Mouse (Mus musculus) embryonic facial prominence, embryonic 14.5 days (tissue): ENCODE data around the gene Gm3238. TPM values are rescaled to one million over a fixed set of nuclear protein-coding genes. Genes with fewer than 3 reads are reported as not detected.
"Not testable (repeated sequence)": the region's sequence is repeated elsewhere in the genome, so short reads cannot be mapped to it uniquely, and the experiment has no call there.

Experiments used
- ATAC-seq: fragments of 200-750 bp; cut with Nextera tagmentation; 2 replicates; pipeline ENCODE4 v1.8.0; 2017; ENCODE audit warnings: low read depth, moderate number of reproducible peaks, moderate TSS enrichment
- DNase-seq: peaks from one replicate; pipeline ENCODE4 v3.0.0-alpha.2; 2015; ENCODE audit warnings: low spot score
- H3K27ac ChIP-seq: fragments of 300-500 bp; sonication (generic); replicated peaks from 2 replicates; pipeline ENCODE4 v1.5.1; 2014; ENCODE audit warnings: low read depth, mild to moderate bottlenecking, low read length, moderate library complexity
- H3K27me3 ChIP-seq: fragments of 300-500 bp; sonication (generic); replicated peaks from 2 replicates; pipeline ENCODE4 v1.6.1; 2014; ENCODE audit warnings: low read length; ENCODE audit not compliant: control insufficient read depth, insufficient read depth
- H3K36me3 ChIP-seq: fragments of 300-500 bp; sonication (generic); 2 replicates; pipeline ENCODE4 v1.6.1; 2014; ENCODE audit warnings: low read length, mixed read lengths; ENCODE audit not compliant: control insufficient read depth, insufficient read depth
- H3K4me1 ChIP-seq: fragments of 300-500 bp; sonication (generic); 2 replicates; pipeline ENCODE4 v1.6.1; 2014; ENCODE audit warnings: antibody characterized with exemption, low read length; ENCODE audit not compliant: control insufficient read depth, insufficient read depth
- H3K4me2 ChIP-seq: fragments of 300-500 bp; sonication (generic); 2 replicates; pipeline ENCODE4 v1.6.1; 2014; ENCODE audit warnings: low read depth, mild to moderate bottlenecking, low read length, moderate library complexity, mixed read lengths
- H3K4me3 ChIP-seq: fragments of 300-500 bp; sonication (generic); 2 replicates; pipeline ENCODE4 v1.5.1; 2014; ENCODE audit warnings: low read depth, mild to moderate bottlenecking, low read length
- H3K9ac ChIP-seq: fragments of 300-500 bp; sonication (generic); 2 replicates; pipeline ENCODE4 v1.6.1; 2014; ENCODE audit warnings: low read depth, mild to moderate bottlenecking, low read length, moderate library complexity, mixed read lengths
- H3K9me3 ChIP-seq: fragments of 300-500 bp; sonication (generic); 2 replicates; pipeline ENCODE4 v1.6.1; 2016; ENCODE audit warnings: low read length; ENCODE audit not compliant: control insufficient read depth
- WGBS: fragments of 180-500 bp; shearing (Covaris S2); extraction: QIAGEN DNeasy Blood & Tissue Kit; methylation state at CpG from one replicate; pipeline ENCODE4 v1.1.7; 2014; 5-methylcytosine and 5-hydroxymethylcytosine counted together
- polyA plus RNA-seq: library from polyadenylated mRNA; unstranded; fragments of >200 nt; fragmentation: Nextera tagmentation; extraction: Ambion mirVana; gene quantifications from 2 replicates; pipeline ENCODE4 v1.2.1, GENCODE M21; 2014

The Gm3238 gene
- polyA plus RNA-seq, 1 experiment from 2014 or later: not detected

DNA sequence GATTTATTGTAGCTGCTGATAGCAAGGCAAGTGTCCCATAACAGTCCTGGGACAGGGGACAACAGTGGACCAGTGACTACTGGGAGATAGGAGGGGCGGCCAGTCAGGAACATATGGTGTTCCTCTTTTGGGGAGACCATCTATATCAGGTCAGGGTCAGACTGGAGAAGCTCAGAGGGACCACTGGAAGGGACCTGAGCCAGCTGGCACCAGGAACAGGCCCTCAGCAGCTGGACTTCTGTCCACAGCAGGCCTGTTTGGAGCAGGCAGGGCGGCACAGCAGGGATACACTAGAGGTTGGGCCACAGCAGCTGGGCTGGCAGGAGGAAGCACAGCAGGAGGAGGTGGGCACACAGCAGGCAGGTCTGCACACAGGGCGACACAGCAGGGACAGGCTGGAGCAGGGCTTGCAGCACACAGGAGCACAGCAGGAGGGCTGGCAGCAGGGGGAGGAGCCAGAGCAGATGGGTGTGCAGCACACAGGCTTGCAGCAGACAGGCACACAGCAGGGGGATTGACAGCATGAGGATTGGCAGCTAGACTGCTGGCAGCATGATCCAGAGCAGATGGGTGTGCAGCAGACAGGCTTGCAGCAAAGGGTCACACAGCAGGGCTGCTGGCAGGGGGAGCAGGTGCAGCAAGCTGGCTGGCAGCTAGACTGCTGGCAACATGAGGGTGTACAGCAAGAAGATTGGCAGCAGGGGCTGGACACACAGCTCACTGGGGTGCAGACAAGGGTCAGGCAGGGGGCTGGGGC is 27.2 kb upstream of the Gm3238 start:
- H3K4me2 ChIP-seq, H3K9ac ChIP-seq, H3K27me3 ChIP-seq, H3K27ac ChIP-seq, ATAC-seq, H3K9me3 ChIP-seq, H3K36me3 ChIP-seq, DNase-seq, H3K4me1 ChIP-seq, H3K4me3 ChIP-seq: not testable (repeated sequence)
- 40% methylated on average over 3 of the region's 3 CpGs for WGBS

DNA sequence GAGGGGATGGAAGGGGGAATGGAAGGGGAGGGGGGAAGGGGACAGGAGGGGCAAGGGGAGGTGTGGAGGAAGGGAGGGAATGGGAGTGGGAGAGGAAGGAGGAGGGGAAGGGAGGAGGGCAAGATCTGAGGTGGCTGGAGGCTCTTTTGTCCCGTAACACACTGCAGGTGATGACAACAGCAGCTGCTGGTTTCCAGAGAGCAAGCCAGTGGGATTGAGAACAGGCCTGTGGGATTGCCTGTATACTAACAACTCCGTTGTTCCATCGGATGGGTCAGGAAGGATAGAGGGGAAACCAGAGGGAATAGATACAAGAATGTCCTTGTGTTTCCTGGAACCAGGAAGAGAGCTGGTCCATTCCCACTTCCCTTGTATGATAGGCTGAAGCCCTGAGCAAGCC is 26.6 kb upstream of the Gm3238 start:
- H3K27me3 ChIP-seq: no peaks in the 10 kb centered on the region
- no peak for DNase-seq
- H3K9me3 ChIP-seq: no peaks in the 10 kb centered on the region

DNA sequence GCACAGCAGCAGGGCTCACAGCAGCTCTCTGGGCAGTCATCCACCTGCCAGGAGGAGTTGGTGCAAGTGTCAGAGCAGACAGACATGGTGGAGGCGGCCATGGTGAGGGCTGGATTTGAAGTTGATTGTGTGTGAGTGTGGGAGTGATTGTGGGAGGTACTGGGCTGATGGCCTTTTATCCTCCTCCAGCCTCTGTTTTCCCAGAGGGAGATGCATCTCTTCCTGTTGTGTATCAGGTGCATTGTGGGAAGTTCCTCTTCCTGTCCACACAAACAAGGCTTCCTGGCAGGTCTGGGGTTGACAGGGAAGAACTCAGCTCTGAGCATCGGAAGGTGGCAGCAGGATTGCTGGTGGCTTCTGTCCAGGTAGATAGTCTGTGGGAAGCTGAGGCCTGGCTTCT is 23.9 kb upstream of the Gm3238 start, which contains the start of gene Gm9639:
Gene Gm9639 (minus strand): TSS at position 101 of the 400 bp plus-strand sequence.
- no peak within 1 kb of the TSS for H3K9ac ChIP-seq
- no peak within 1 kb of the TSS for H3K27ac ChIP-seq
- H3K4me1 ChIP-seq: no peaks in the 10 kb centered on the region
- H3K27me3 ChIP-seq: no peaks in the 10 kb centered on the region
- DNase-seq (no peak), ATAC-seq (no peak)
- 37% methylated on average over 2 of the region's 2 CpGs for WGBS
- no peaks in the 10 kb centered on the region for H3K36me3 ChIP-seq
- no peak within 1 kb of the TSS for H3K4me3 ChIP-seq
- H3K4me2 ChIP-seq: no peak within 1 kb of the TSS
- no peaks in the 10 kb centered on the region for H3K9me3 ChIP-seq

More for the DNA sequence above, 26.6 kb upstream of the Gm3238 start:
- whole genome bisulfite sequencing: 7% methylated on average over 3 of the region's 3 CpGs
- Histone ChIP-seq H3K36me3 (no peaks in the 10 kb centered on the region), H3K27ac (no peak overlapping the region), H3K9ac (no peak overlapping the region), H3K4me2 (no peak overlapping the region), H3K4me1 (no peaks in the 10 kb centered on the region), H3K4me3 (no peak overlapping the region)
- no peak for ATAC-seq

DNA sequence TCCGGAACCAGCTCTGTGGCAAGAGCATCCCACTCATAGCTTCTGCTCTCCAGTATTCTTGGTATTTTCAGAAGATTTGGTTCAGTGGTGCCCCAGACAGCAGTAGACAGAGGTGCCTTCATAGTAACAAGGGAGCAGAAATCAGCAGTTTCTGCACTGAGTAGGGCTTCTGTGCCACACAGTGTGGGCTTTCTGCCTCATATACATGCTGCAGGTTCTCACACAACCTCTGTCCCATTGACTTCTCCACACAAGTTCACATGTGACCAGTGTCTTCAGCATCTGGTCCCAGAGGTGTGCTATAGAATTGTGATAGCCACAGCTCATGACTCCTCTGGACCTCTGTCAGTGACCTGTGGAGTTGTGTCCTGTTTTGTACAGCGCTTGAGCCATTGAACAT is 17.5 kb upstream of the Gm3238 start:
- no peak overlapping the region for H3K9ac ChIP-seq
- H3K4me2 ChIP-seq: no peak overlapping the region
- no peak overlapping the region for H3K27ac ChIP-seq
- no peaks in the 10 kb centered on the region for H3K27me3 ChIP-seq
- no peak overlapping the region for H3K4me3 ChIP-seq
- H3K9me3 ChIP-seq: no peaks in the 10 kb centered on the region
- DNase-seq: no peak
- no peaks in the 10 kb centered on the region for H3K4me1 ChIP-seq
- no peak for ATAC-seq
- 68% methylated on average over 2 of the region's 2 CpGs for WGBS
- H3K36me3 ChIP-seq: no peaks in the 10 kb centered on the region

DNA sequence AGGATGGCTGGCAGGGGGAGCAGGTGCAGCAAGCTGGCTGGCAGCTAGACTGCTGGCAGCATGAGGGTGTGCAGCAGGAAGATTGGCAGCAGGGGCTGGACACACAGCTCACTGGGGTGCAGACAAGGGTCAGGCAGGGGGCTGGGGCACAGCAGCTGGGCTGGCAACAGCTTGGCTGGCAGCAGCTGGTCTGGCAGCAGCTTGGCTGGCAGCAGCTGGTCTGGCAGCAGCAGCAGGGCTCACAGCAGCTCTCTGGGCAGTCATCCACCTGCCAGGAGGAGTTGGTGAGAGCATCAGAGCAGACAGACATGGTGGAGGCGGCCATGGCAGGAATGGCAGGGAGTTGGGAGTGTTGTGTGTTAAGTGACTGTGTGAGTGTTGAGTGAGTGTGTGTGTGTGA is 16.8 kb upstream of the Gm3238 start, which contains the start of gene Gm7137:
Gene Gm7137 (minus strand): TSS at position 325 of the 400 bp plus-strand sequence.
- H3K4me3 ChIP-seq, ATAC-seq, H3K4me1 ChIP-seq, H3K9me3 ChIP-seq, H3K27ac ChIP-seq, DNase-seq, H3K27me3 ChIP-seq, H3K36me3 ChIP-seq, H3K9ac ChIP-seq, H3K4me2 ChIP-seq: not testable (repeated sequence)
- whole genome bisulfite sequencing: no CpG with 5 or more reads among the region's 1 CpGs

DNA sequence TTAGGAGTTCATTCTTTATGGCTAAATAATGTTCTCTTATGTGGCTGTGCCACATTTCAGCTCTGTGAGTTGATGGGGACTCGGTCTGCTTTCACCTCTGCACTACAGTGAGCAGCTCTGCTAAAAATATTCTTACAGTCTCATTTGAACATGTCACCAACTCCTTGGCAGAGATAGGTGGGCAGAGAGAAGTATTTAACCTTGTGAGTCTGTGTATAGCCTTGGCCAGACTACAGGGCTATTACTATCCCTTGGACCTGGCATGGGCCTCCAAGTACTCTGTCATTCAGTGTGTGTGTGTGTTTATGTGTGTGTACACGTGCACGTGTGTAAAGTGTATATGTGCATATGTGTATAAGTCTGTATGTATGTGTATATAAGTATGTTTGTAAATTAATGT is 12.3 kb upstream of the Gm3238 start:
- H3K36me3 ChIP-seq, H3K27me3 ChIP-seq, DNase-seq, ATAC-seq, H3K4me1 ChIP-seq, H3K27ac ChIP-seq, H3K4me3 ChIP-seq, H3K9me3 ChIP-seq, H3K9ac ChIP-seq, H3K4me2 ChIP-seq: not testable (repeated sequence)
- WGBS: 100% methylated on average over 1 of the region's 3 CpGs

DNA sequence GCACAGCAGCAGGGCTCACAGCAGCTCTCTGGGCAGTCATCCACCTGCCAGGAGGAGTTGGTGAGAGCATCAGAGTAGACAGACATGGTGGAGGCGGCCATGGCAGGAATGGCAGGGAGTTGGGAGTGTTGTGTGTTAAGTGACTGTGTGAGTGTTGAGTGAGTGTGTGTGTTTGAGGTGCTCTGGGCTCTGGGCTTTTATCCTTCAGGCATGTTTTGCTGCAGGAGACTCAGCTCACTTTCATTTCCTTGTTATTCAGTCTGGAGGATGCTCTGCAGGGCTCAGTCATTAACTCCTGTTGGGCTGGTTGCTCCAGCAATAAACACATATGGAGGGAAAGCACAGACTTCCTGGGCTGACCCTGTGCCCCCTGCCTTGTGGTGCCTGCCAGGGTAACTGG is 11.3 kb upstream of the Gm3238 start, which contains the start of gene Gm3250:
Gene Gm3250 (minus strand): TSS at position 101 of the 400 bp plus-strand sequence.
- WGBS: no CpG with 5 or more reads among the region's 1 CpGs

DNA sequence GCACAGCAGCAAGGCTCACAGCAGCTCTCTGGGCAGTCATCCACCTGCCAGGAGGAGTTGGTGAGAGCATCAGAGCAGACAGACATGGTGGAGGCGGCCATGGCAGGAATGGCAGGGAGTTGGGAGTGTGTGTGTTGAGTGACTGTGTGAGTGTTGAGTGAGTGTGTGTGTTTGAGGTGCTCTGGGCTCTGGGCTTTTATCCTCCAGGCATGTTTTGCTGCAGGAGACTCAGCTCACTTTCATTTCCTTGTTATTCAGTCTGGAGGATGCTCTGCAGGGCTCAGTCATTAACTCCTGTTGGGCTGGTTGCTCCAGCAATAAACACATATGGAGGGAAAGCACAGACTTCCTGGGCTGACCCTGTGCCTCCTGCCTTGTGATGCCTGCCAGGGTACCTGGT is 5.7 kb upstream of the Gm3238 start, which contains the start of gene Gm7138:
Gene Gm7138 (minus strand): TSS at position 101 of the 400 bp plus-strand sequence.
- H3K4me2 ChIP-seq, H3K9me3 ChIP-seq, H3K9ac ChIP-seq, H3K4me1 ChIP-seq, H3K4me3 ChIP-seq, H3K27ac ChIP-seq, DNase-seq, ATAC-seq, H3K36me3 ChIP-seq, H3K27me3 ChIP-seq: not testable (repeated sequence)
- no CpG with 5 or more reads among the region's 1 CpGs for WGBS

More for the DNA sequence above, 11.3 kb upstream of the Gm3238 start, which contains the start of gene Gm3250:
- not testable (repeated sequence) for H3K9ac ChIP-seq, H3K9me3 ChIP-seq, H3K36me3 ChIP-seq, H3K4me2 ChIP-seq, ATAC-seq, H3K27ac ChIP-seq, H3K4me1 ChIP-seq, H3K27me3 ChIP-seq, H3K4me3 ChIP-seq, DNase-seq

DNA sequence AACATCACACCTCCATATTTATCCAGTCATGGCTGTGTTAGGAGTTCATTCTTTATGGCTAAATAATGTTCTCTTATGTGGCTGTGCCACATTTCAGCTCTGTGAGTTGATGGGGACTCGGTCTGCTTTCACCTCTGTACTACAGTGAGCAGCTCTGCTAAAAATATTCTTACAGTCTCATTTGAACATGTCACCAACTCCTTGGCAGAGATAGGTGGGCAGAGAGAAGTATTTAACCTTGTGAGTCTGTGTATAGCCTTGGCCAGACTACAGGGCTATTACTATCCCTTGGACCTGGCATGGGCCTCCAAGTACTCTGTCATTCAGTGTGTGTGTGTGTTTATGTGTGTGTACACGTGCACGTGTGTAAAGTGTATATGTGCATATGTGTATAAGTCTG is 1.0 kb upstream of the Gm3238 start:
- not testable (repeated sequence) for H3K36me3 ChIP-seq, DNase-seq, H3K4me2 ChIP-seq, H3K4me3 ChIP-seq, H3K27ac ChIP-seq, H3K9me3 ChIP-seq, H3K27me3 ChIP-seq, H3K9ac ChIP-seq, ATAC-seq, H3K4me1 ChIP-seq
- 69% methylated on average over 1 of the region's 3 CpGs for WGBS
